Mouse (Mus musculus) embryonic fibroblast, embryonic 13.5 days (primary cell): Measurements from ENCODE around the gene Ltbp1.

Experiments
- CTCF ChIP-seq: IDR thresholded peaks from 2 replicates; pipeline ENCODE4 v1.5.1; 2011; ENCODE audit warnings: mild to moderate bottlenecking, control low read depth, low read length, moderate library complexity, borderline replicate concordance; ENCODE audit not compliant: insufficient read depth
- POLR2A ChIP-seq: IDR thresholded peaks from 2 replicates; pipeline ENCODE4 v1.6.1; 2011; ENCODE audit warnings: low read depth, mild to moderate bottlenecking, control low read depth, low read length, moderate library complexity

GRCm38 (mm10) chr17:75073887-75074286 lies 68.5 kb downstream of the Ltbp1 start:
- TF ChIP-seq CTCF: no peak
- TF ChIP-seq POLR2A: no peak
